Mouse (Mus musculus) limb, embryonic 11.5 days (tissue): ENCODE data around the gene Gm47996. TPM values are rescaled to one million over a fixed set of nuclear protein-coding genes. Genes with fewer than 3 reads are reported as not detected.
"Not testable (repeated sequence)": the region's sequence is repeated elsewhere in the genome, so short reads cannot be mapped to it uniquely, and the experiment has no call there.

Source experiments
- ATAC-seq: fragments of 200-750 bp; cut with Nextera tagmentation; 2 replicates; pipeline ENCODE4 v1.8.0; 2017; ENCODE audit warnings: low read depth; ENCODE audit not compliant: insufficient number of reproducible peaks, low FRiP score, low TSS enrichment
- DNase-seq: peaks from one replicate; pipeline ENCODE4 v3.0.0-alpha.2; 2015; ENCODE audit warnings: low spot score
- H3K27ac ChIP-seq: fragments of 300-500 bp; sonication (generic); replicated peaks from 2 replicates; pipeline ENCODE4 v1.5.1; 2014; ENCODE audit warnings: low read depth, mild to moderate bottlenecking, low read length
- H3K27me3 ChIP-seq: fragments of 300-500 bp; sonication (generic); 2 replicates; pipeline ENCODE4 v1.6.1; 2014; ENCODE audit warnings: mild to moderate bottlenecking, low read length, mixed read lengths; ENCODE audit not compliant: control insufficient read depth, insufficient read depth
- H3K36me3 ChIP-seq: fragments of 300-500 bp; sonication (generic); 2 replicates; pipeline ENCODE4 v1.6.1; 2014; ENCODE audit warnings: mild to moderate bottlenecking, low read length, moderate library complexity, mixed read lengths; ENCODE audit not compliant: control insufficient read depth, insufficient read depth
- H3K4me1 ChIP-seq: fragments of 300-500 bp; sonication (generic); 2 replicates; pipeline ENCODE4 v1.6.1; 2014; ENCODE audit warnings: low read length, mixed read lengths; ENCODE audit not compliant: control insufficient read depth, insufficient read depth
- H3K4me2 ChIP-seq: fragments of 300-500 bp; sonication (generic); 2 replicates; pipeline ENCODE4 v1.6.1; 2014; ENCODE audit warnings: low read depth, mild to moderate bottlenecking, moderate library complexity; ENCODE audit not compliant: severe bottlenecking
- H3K4me3 ChIP-seq: fragments of 300-500 bp; sonication (generic); 2 replicates; pipeline ENCODE4 v1.5.1; 2014; ENCODE audit warnings: low read depth, low read length
- H3K9ac ChIP-seq: fragments of 300-500 bp; sonication (generic); 2 replicates; pipeline ENCODE4 v1.6.1; 2014; ENCODE audit warnings: mild to moderate bottlenecking, low read length
- H3K9me3 ChIP-seq: fragments of 300-500 bp; sonication (generic); 2 replicates; pipeline ENCODE4 v1.6.1; 2016; ENCODE audit warnings: low read length; ENCODE audit not compliant: control insufficient read depth
- WGBS: fragments of 180-500 bp; shearing (Covaris S2); extraction: QIAGEN DNeasy Blood & Tissue Kit; methylation state at CpG from one replicate; pipeline ENCODE4 v1.1.7; 2014; 5-methylcytosine and 5-hydroxymethylcytosine counted together
- polyA plus RNA-seq: library from polyadenylated mRNA; unstranded; fragments of >200 nt; fragmentation: Nextera tagmentation; extraction: Ambion mirVana; gene quantifications from 2 replicates; pipeline ENCODE4 v1.2.1, GENCODE M21; 2014

Gm47996 gene
- polyA plus RNA-seq, 1 experiment from 2014 or later = 0.24 TPM

GRCm38 (mm10) chr1:151178505-151179083 is 31.3 kb upstream of the Gm47996 start:
- H3K27me3 ChIP-seq = no peaks in the 10 kb centered on the region
- H3K4me2 ChIP-seq = no peak overlapping the region
- ATAC-seq (no peak), DNase-seq (no peak)
- H3K9me3 ChIP-seq = no peaks in the 10 kb centered on the region
- H3K27ac ChIP-seq = no peak overlapping the region
- H3K36me3 ChIP-seq = no peaks in the 10 kb centered on the region
- 43% methylated on average over 2 of the region's 2 CpGs for WGBS
- H3K4me1 ChIP-seq = 0 out of 2 replicates have a peak, but pooled peaks cover 2% of the 10 kb centered on the region
- H3K4me3 ChIP-seq = no peak overlapping the region
- H3K9ac ChIP-seq = no peak overlapping the region

- H3K4me1 ChIP-seq = 0 out of 2 replicates have a peak, but pooled peaks cover 2% of the 10 kb centered on the region
- H3K27me3 ChIP-seq = no peaks in the 10 kb centered on the region
- no peak overlapping the region for H3K27ac ChIP-seq
- no peak overlapping the region for H3K9ac ChIP-seq
- no peak overlapping the region for H3K4me2 ChIP-seq
- H3K4me3 ChIP-seq = no peak overlapping the region
- no peak for ATAC-seq
- no peaks in the 10 kb centered on the region for H3K9me3 ChIP-seq
- no peak for DNase-seq
- 88% methylated on average over 2 of the region's 2 CpGs for WGBS
- no peaks in the 10 kb centered on the region for H3K36me3 ChIP-seq
Measured at GRCm38 (mm10) chr1:151180167-151180566, 29.8 kb upstream of the Gm47996 start.

GRCm38 (mm10) chr1:151182266-151182665 is 27.7 kb upstream of the Gm47996 start, which contains the start of gene Gm47985:
Gene Gm47985 (plus strand): TSS chr1:151182537.
- H3K9ac ChIP-seq, DNase-seq, H3K4me1 ChIP-seq, H3K36me3 ChIP-seq, H3K27me3 ChIP-seq, H3K27ac ChIP-seq, H3K4me2 ChIP-seq, H3K4me3 ChIP-seq, H3K9me3 ChIP-seq, ATAC-seq: not testable (repeated sequence)
- no CpG with 5 or more reads among the region's 7 CpGs for WGBS

- WGBS = 82% methylated on average over 3 of the region's 3 CpGs
Measured at GRCm38 (mm10) chr1:151186186-151186585, 23.7 kb upstream of the Gm47996 start.

GRCm38 (mm10) chr1:151186879-151187424 is 23.0 kb upstream of the Gm47996 start:
- not testable (repeated sequence) for H3K4me1 ChIP-seq, H3K36me3 ChIP-seq, H3K27ac ChIP-seq, H3K9ac ChIP-seq, H3K4me3 ChIP-seq, DNase-seq, H3K4me2 ChIP-seq, H3K9me3 ChIP-seq, ATAC-seq, H3K27me3 ChIP-seq
- 86% methylated on average over 4 of the region's 4 CpGs for WGBS

More at GRCm38 (mm10) chr1:151186186-151186585, 23.7 kb upstream of the Gm47996 start:
- not testable (repeated sequence) for H3K27me3 ChIP-seq, ATAC-seq, DNase-seq, H3K4me2 ChIP-seq, H3K4me3 ChIP-seq, H3K27ac ChIP-seq, H3K4me1 ChIP-seq, H3K36me3 ChIP-seq, H3K9ac ChIP-seq, H3K9me3 ChIP-seq

GRCm38 (mm10) chr1:151188469-151188868 is 21.5 kb upstream of the Gm47996 start:
- ATAC-seq = no peak
- Histone ChIP-seq H3K27me3 (no peaks in the 10 kb centered on the region), H3K9ac (no peak overlapping the region), H3K27ac (no peak overlapping the region), H3K4me2 (no peak overlapping the region), H3K9me3 (no peaks in the 10 kb centered on the region), H3K4me3 (no peak overlapping the region), H3K36me3 (no peaks in the 10 kb centered on the region), H3K4me1 (no peaks in the 10 kb centered on the region)
- WGBS = 87% methylated on average over 4 of the region's 4 CpGs
- DNase-seq = no peak

- no CpG with 5 or more reads among the region's 7 CpGs for WGBS
Measured at GRCm38 (mm10) chr1:151192075-151192474, 17.9 kb upstream of the Gm47996 start, which contains the start of gene Gm8947. Gene Gm8947 (plus strand): TSS chr1:151192376.

GRCm38 (mm10) chr1:151192739-151193138 is 17.2 kb upstream of the Gm47996 start:
- not testable (repeated sequence) for H3K36me3 ChIP-seq, H3K27me3 ChIP-seq, H3K4me2 ChIP-seq, H3K9me3 ChIP-seq, DNase-seq, H3K27ac ChIP-seq, ATAC-seq, H3K4me1 ChIP-seq, H3K4me3 ChIP-seq, H3K9ac ChIP-seq
- WGBS = 94% methylated on average over 15 of the region's 15 CpGs

More at GRCm38 (mm10) chr1:151192075-151192474, 17.9 kb upstream of the Gm47996 start, which contains the start of gene Gm8947:
- not testable (repeated sequence) for H3K4me3 ChIP-seq, H3K27ac ChIP-seq, H3K9ac ChIP-seq, H3K4me2 ChIP-seq, H3K36me3 ChIP-seq, H3K4me1 ChIP-seq, H3K27me3 ChIP-seq, H3K9me3 ChIP-seq, DNase-seq, ATAC-seq
